Mouse (Mus musculus) embryonic facial prominence, embryonic 11.5 days (tissue): ENCODE data around the gene Gm21762. TPM values are rescaled to one million over a fixed set of nuclear protein-coding genes. Genes with fewer than 3 reads are reported as not detected.
"Not testable (repeated sequence)": the region's sequence is repeated elsewhere in the genome, so short reads cannot be mapped to it uniquely, and the experiment has no call there.

Source experiments
- ATAC-seq: fragments of 200-750 bp; cut with Nextera tagmentation; replicated peaks from 2 replicates; pipeline ENCODE4 v1.8.0; 2017; ENCODE audit warnings: low read depth; ENCODE audit not compliant: insufficient number of reproducible peaks, low FRiP score, low TSS enrichment
- DNase-seq: peaks from one replicate; pipeline ENCODE4 v3.0.0-alpha.2; 2015; ENCODE audit warnings: low spot score
- H3K27ac ChIP-seq: fragments of 300-500 bp; sonication (generic); replicated peaks from 2 replicates; pipeline ENCODE4 v1.5.1; 2014; ENCODE audit warnings: mild to moderate bottlenecking, low read depth, low read length, control low read depth
- H3K27me3 ChIP-seq: fragments of 300-500 bp; sonication (generic); 2 replicates; pipeline ENCODE4 v1.6.1; 2014; ENCODE audit warnings: mild to moderate bottlenecking, low read length, moderate library complexity, mixed read lengths; ENCODE audit not compliant: control insufficient read depth, insufficient read depth
- H3K36me3 ChIP-seq: fragments of 300-500 bp; sonication (generic); replicated peaks from 2 replicates; pipeline ENCODE4 v1.6.1; 2014; ENCODE audit warnings: low read depth, mild to moderate bottlenecking, low read length, moderate library complexity, mixed read lengths; ENCODE audit not compliant: control insufficient read depth, insufficient read depth
- H3K4me1 ChIP-seq: fragments of 300-500 bp; sonication (generic); 2 replicates; pipeline ENCODE4 v1.6.1; 2014; ENCODE audit warnings: low read length, mixed read lengths; ENCODE audit not compliant: control insufficient read depth, insufficient read depth
- H3K4me2 ChIP-seq: fragments of 300-500 bp; sonication (generic); 2 replicates; pipeline ENCODE4 v1.6.1; 2014; ENCODE audit warnings: low read depth, mild to moderate bottlenecking, control low read depth, low read length, moderate library complexity
- H3K4me3 ChIP-seq: fragments of 300-500 bp; sonication (generic); 2 replicates; pipeline ENCODE4 v1.5.1; 2014; ENCODE audit warnings: low read depth, low read length, control low read depth
- H3K9ac ChIP-seq: fragments of 300-500 bp; sonication (generic); replicated peaks from 2 replicates; pipeline ENCODE4 v1.6.1; 2014; ENCODE audit warnings: mild to moderate bottlenecking, control low read depth, low read length
- H3K9me3 ChIP-seq: fragments of 300-500 bp; sonication (generic); replicated peaks from 2 replicates; pipeline ENCODE4 v1.6.1; 2016; ENCODE audit warnings: mild to moderate bottlenecking, low read length, inconsistent platforms, mixed read lengths; ENCODE audit not compliant: control insufficient read depth
- WGBS: fragments of 180-500 bp; shearing (Covaris S2); extraction: QIAGEN DNeasy Blood & Tissue Kit; methylation state at CpG from one replicate; pipeline ENCODE4 v1.1.7; 2014; 5-methylcytosine and 5-hydroxymethylcytosine counted together
- polyA plus RNA-seq: library from polyadenylated mRNA; unstranded; fragments of >200 nt; fragmentation: Nextera tagmentation; extraction: Ambion mirVana; gene quantifications from 2 replicates; pipeline ENCODE4 v1.2.1, GENCODE M21; 2014

Gm21762 gene
- not detected in 2 replicates for polyA plus RNA-seq

DNA sequence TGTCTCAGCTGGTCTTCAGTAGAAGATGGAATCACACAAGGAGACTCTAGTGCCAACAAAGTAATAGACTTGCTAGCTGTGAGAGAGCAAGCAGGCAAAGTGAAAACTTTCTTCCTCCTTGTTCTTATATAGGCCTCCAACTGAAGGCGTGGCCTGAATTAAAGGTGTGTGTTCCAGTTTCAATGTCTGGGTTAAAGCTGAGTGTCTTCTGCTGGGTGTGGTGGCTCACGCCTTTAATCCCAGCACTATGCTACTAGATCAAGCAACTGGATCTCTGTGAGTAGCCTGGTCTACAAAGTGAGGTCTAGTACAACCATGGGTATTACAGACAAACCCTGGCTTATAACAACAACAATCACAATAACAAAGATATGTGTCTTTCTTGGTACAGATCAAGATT, at the start of gene Gm21762:
Gene Gm21762, minus strand, starts transcription at position 101 of the 400 bp plus-strand sequence.
- H3K4me1 ChIP-seq, DNase-seq, H3K27ac ChIP-seq, H3K9ac ChIP-seq, H3K4me2 ChIP-seq, H3K27me3 ChIP-seq, H3K9me3 ChIP-seq, H3K4me3 ChIP-seq, H3K36me3 ChIP-seq, ATAC-seq: not testable (repeated sequence)
- no CpG with 5 or more reads among the region's 2 CpGs for WGBS

GRCm38 (mm10) chr13:120262870-120263269, 47.1 kb upstream of the Gm21762 start, which contains the start of gene AF067061:
AF067061 (plus strand) TSS chr13:120263114.
- not testable (repeated sequence) for H3K9ac ChIP-seq, DNase-seq, H3K4me2 ChIP-seq, H3K27me3 ChIP-seq, H3K27ac ChIP-seq, H3K4me1 ChIP-seq, H3K4me3 ChIP-seq, ATAC-seq, H3K36me3 ChIP-seq, H3K9me3 ChIP-seq
- WGBS: 86% methylated on average over 2 of the region's 2 CpGs

DNA sequence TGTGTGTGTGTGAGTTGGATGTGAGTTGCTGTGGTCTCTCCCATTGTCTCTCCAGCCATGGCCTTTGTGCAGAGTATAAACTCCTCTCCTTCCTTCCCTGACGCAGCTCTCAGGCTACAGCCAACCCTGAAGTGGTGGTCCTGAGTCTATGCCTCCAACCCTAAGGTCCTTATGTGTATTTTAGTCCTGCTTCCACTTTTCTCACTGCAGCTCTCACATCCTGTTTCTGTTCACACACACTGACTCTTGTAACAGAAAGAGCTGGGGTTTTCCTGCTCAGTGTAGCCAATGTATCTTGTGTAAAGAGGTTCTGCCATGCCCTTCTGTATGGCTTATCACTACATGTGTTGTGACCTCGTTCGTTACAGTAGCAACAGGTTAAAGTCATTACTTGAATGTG, 44.0 kb upstream of the Gm21762 start:
- WGBS: 73% methylated on average over 3 of the region's 3 CpGs
- H3K4me1 ChIP-seq, H3K4me3 ChIP-seq: not testable (repeated sequence)

GRCm38 (mm10) chr13:120258817-120259658, 43.3 kb upstream of the Gm21762 start:
- H3K4me3 ChIP-seq, H3K27ac ChIP-seq, ATAC-seq, H3K9ac ChIP-seq, H3K4me1 ChIP-seq, H3K4me2 ChIP-seq, H3K36me3 ChIP-seq, H3K27me3 ChIP-seq, DNase-seq, H3K9me3 ChIP-seq: not testable (repeated sequence)
- WGBS: 84% methylated on average over 3 of the region's 3 CpGs

More for the DNA sequence above, 44.0 kb upstream of the Gm21762 start:
- not testable (repeated sequence) for DNase-seq, H3K36me3 ChIP-seq, H3K9ac ChIP-seq, H3K9me3 ChIP-seq, H3K27ac ChIP-seq, H3K4me2 ChIP-seq, H3K27me3 ChIP-seq, ATAC-seq

DNA sequence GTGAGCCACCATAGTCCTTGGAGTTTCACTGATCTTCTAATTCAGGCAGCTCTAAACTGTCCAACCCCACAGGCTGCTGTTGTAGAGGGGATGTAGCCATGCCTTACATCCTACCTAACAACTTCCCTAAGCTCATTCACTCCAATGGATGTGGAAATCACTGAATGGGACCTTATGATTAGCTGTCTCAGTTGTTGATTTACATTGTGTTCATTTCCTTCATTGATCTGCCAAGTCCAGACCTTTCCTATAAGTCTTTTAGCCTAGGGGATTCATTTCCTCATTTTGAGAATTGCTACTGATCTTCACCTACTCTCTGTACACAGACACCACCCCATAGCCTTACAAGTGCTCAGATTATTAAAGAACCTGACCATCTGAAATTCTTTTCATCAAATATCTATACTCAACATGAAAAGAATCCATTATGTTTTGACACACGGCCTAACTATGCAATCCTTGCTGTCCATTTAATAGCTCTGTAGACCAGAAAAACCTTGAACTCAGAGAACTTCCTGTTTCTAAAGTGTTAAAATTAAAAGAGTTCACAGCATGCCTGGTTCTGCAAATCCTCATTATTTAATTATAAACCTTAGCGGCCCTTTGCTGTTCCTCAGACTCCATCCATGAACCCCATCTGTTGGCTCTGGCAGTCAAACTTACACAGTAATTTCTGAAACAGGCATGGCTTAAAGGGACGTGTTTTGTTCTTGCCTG, 35.6 kb upstream of the Gm21762 start:
- H3K4me2 ChIP-seq, ATAC-seq, DNase-seq, H3K36me3 ChIP-seq, H3K9me3 ChIP-seq, H3K4me1 ChIP-seq, H3K27me3 ChIP-seq, H3K4me3 ChIP-seq, H3K9ac ChIP-seq, H3K27ac ChIP-seq: not testable (repeated sequence)
- 79% methylated on average over 2 of the region's 3 CpGs for WGBS

DNA sequence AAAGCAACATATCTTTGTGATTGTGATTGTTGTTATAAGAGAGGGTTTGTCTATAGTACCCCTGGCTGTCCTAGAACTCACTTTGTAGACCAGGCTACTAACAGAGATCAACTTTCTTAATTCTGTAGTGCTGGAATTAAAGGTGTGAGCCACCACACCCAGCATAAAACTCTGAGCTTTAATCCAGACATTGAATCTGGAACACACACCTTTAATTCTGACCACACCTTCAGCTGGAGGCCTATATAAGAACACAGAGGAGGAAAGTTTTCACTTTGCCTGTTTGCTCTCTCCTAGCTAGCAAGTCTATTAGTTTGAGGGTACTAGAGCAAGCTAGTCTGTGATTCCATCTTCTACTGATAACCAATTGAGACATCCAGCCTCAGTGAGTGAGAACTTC, 23.1 kb upstream of the Gm21762 start, which contains the start of gene Gm21731:
Gene Gm21731, plus strand, starts transcription at position 301 of the 400 bp plus-strand sequence.
- not testable (repeated sequence) for H3K36me3 ChIP-seq

GRCm38 (mm10) chr13:120232447-120233049, 16.8 kb upstream of the Gm21762 start:
- 74% methylated on average over 13 of the region's 25 CpGs for WGBS
- ATAC-seq, H3K4me3 ChIP-seq, H3K4me2 ChIP-seq, H3K9me3 ChIP-seq, H3K27me3 ChIP-seq, H3K9ac ChIP-seq, H3K36me3 ChIP-seq, H3K4me1 ChIP-seq, H3K27ac ChIP-seq, DNase-seq: not testable (repeated sequence)

More for the DNA sequence above, 23.1 kb upstream of the Gm21762 start, which contains the start of gene Gm21731:
- H3K27me3 ChIP-seq, ATAC-seq, H3K4me1 ChIP-seq, H3K9me3 ChIP-seq, H3K27ac ChIP-seq, H3K4me3 ChIP-seq, H3K4me2 ChIP-seq, H3K9ac ChIP-seq, DNase-seq: not testable (repeated sequence)
